Mouse (Mus musculus) CH12.LX (cell line): ENCODE results near the gene Olfr1143.

Experiments used
- EP300 ChIP-seq: IDR thresholded peaks from 2 replicates; pipeline ENCODE4 v1.6.1; 2011; ENCODE audit warnings: low read length, improper control_type of control experiment
- MAFK ChIP-seq: IDR thresholded peaks from 2 replicates; pipeline ENCODE4 v1.6.1; 2011; ENCODE audit warnings: low read length, improper control_type of control experiment; ENCODE audit not compliant: insufficient replicate concordance
- MEF2A ChIP-seq: IDR thresholded peaks from 2 replicates; pipeline ENCODE4 v1.6.1; 2014; ENCODE audit warnings: low read depth, mild to moderate bottlenecking, inconsistent platforms, low read length, improper control_type of control experiment, borderline replicate concordance
- POLR2A ChIP-seq: IDR thresholded peaks from 2 replicates; pipeline ENCODE4 v1.6.1; 2011; ENCODE audit warnings: low read depth, mild to moderate bottlenecking, improper control_type of control experiment, low read length
- POLR2AphosphoS2 ChIP-seq: IDR thresholded peaks from 2 replicates; pipeline ENCODE4 v1.6.1; 2011; ENCODE audit warnings: low read depth, low read length, improper control_type of control experiment
- RCOR1 ChIP-seq: conservative IDR thresholded peaks from 2 replicates; pipeline ENCODE4 v1.6.1; 2012; ENCODE audit warnings: low read depth, mild to moderate bottlenecking, inconsistent platforms, low read length, improper control_type of control experiment

DNA sequence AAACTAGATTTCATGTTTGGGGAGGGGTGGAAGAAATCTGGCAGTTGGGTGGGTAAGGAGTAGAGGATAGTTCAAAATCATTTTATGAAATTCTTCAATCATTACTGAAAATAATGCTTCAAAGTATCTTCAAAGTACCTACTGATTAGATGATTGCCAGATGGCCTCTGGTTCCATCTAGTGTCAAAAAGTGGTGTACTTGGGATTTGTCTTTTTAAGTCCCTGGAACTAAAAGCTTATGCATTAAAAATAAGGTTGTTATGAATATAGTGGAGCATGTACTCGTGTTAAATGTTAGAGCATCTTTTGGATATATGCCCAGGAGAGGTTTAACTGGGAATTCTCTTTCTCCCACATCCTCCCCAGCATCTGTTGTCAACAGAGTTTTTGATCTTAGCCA, 24.2 kb upstream of the Olfr1143 start:
- no peak for TF ChIP-seq MEF2A
- no peak for TF ChIP-seq MAFK
- no peak for TF ChIP-seq POLR2AphosphoS2
- TF ChIP-seq POLR2A = no peak
- TF ChIP-seq EP300 = no peak
- TF ChIP-seq RCOR1 = no peak
